ENCODE assay signal across 8 mouse cellular contexts in genomic region chr14:31790797-31791196, GRCm38 (mm10). TPM values are rescaled to one million over a fixed set of nuclear protein-coding genes. Genes with fewer than 3 reads are reported as not detected.
DNase-seq lines count a peak whose midpoint lies in the region; ATAC-seq and TF ChIP-seq lines count a peak whose summit lies in the region.

No protein-coding gene starts in this region.

- H3K4me2 ChIP-seq in forebrain, postnatal 0 days (ENCODE audit: low read depth): no peak overlapping the region
- no peak overlapping the region for H3K4me2 ChIP-seq in forebrain, embryonic 13.5 days

- H3K36me3 ChIP-seq in forebrain, postnatal 0 days (ENCODE audit: insufficient read depth): no peaks in the 10 kb centered on the region
- no peaks in the 10 kb centered on the region for H3K36me3 ChIP-seq in forebrain, embryonic 13.5 days (ENCODE audit: poor library complexity, severe bottlenecking)

- no peak overlapping the region for H3K9ac ChIP-seq in forebrain, postnatal 0 days
- no peak overlapping the region for H3K9ac ChIP-seq in forebrain, embryonic 13.5 days

- WGBS in forebrain, postnatal 0 days: 45% methylated on average over 1 of the region's 1 CpGs
- 60% methylated on average over 1 of the region's 1 CpGs for WGBS in forebrain, embryonic 13.5 days
- 48% methylated on average over 1 of the region's 1 CpGs for WGBS in lung, adult 2 months

- no peak for TF ChIP-seq POLR2A in lung, adult 2 months (IDR thresholded peaks at IDR 0.05; ENCODE audit: borderline replicate concordance, extremely low read depth, low read depth, low read length)

- TF ChIP-seq CTCF in forebrain, postnatal 0 days (IDR thresholded peaks at IDR 0.05; ENCODE audit: low read depth): peak; percentile 68
- peak; percentile 20; the same call in 1 of the 2 replicates for TF ChIP-seq CTCF in lung, adult 2 months (IDR thresholded peaks at IDR 0.05; ENCODE audit: insufficient read depth, low read length)

- peaks cover 5% of the 10 kb centered on the region for H3K4me1 ChIP-seq in forebrain, postnatal 0 days (ENCODE audit: insufficient read depth)
- H3K4me1 ChIP-seq in forebrain, embryonic 13.5 days: peaks cover 15% of the 10 kb centered on the region
- H3K4me1 ChIP-seq in lung, adult 2 months (ENCODE audit: control insufficient read depth, insufficient read depth, low read length): no peaks in the 10 kb centered on the region

- no peak for ATAC-seq in forebrain, postnatal 0 days
- ATAC-seq in forebrain, embryonic 13.5 days: no peak
- peak; percentile 48; the same call in 1 of the 2 replicates for ATAC-seq in neutrophil, adult 5-6 weeks (ENCODE audit: extremely low read depth, insufficient number of reproducible peaks, low FRiP score, poor library complexity, severe bottlenecking)

- H3K27me3 ChIP-seq in forebrain, postnatal 0 days (ENCODE audit: insufficient read depth, low read length): no peaks in the 10 kb centered on the region
- no peaks in the 10 kb centered on the region for H3K27me3 ChIP-seq in forebrain, embryonic 13.5 days

- H3K4me3 ChIP-seq in forebrain, postnatal 0 days (ENCODE audit: low read depth, low read length): no peak overlapping the region
- no peak overlapping the region for H3K4me3 ChIP-seq in forebrain, embryonic 13.5 days
- H3K4me3 ChIP-seq in lung, adult 2 months (replicated peaks; ENCODE audit: extremely low read depth, low read depth, low read length): no peak overlapping the region

- peak; percentile 75 for DNase-seq in forebrain, postnatal 0 days
- no peak for DNase-seq in lung, adult 2 months
- no peak for DNase-seq in lung, postnatal 25 days (ENCODE audit: low spot score)
- DNase-seq in cerebellum, adult 8-10 months: peak; percentile 32
- no peak for DNase-seq in frontal cortex, postnatal 36 days (ENCODE audit: low spot score in 2 of 2)
- no peak for DNase-seq in gastrocnemius, postnatal 10 days

- no peak overlapping the region for H3K27ac ChIP-seq in forebrain, postnatal 0 days (ENCODE audit: low read depth, low read length)
- H3K27ac ChIP-seq in forebrain, embryonic 13.5 days: no peak overlapping the region

- no peaks in the 10 kb centered on the region for H3K9me3 ChIP-seq in forebrain, postnatal 0 days (ENCODE audit: low read length)
- H3K9me3 ChIP-seq in forebrain, embryonic 13.5 days (replicated peaks): no peaks in the 10 kb centered on the region

RNA-seq across cellular contexts. Expression of gene Ankrd28, which starts 39.7 kb away (rescaled TPM):
- total RNA-seq in forebrain, postnatal 0 days (2014; rRNA removed): 27.5 and 29.1 TPM in 2 replicates
- 5.6 and 6.9 TPM in 2 replicates for polyA plus RNA-seq in forebrain, postnatal 0 days (2015; fragmentation: Nextera tagmentation; extraction: Ambion mirVana)
- polyA plus RNA-seq in forebrain, embryonic 13.5 days (2015; fragmentation: Nextera tagmentation; extraction: Ambion mirVana): 10.0 and 11.3 TPM in 2 replicates
- 2.8 and 7.2 TPM in 2 replicates for polyA plus RNA-seq in lung, adult 2 months (2012; rRNA removed)
- 21.4 and 26.0 TPM in 2 replicates for total RNA-seq in neutrophil, adult 5-6 weeks (2017)
- total RNA-seq in gastrocnemius, postnatal 10 days (2021): 10 to 100 TPM; 53.2 to 53.4 TPM

Comparison
In these comparisons a context has a peak if more than half of its experiments do, and no peak if none do; other contexts are left out.
1. DNase-seq: peak in forebrain, postnatal 0 days (single experiment) and cerebellum, adult 8-10 months (single experiment); none in lung, adult 2 months (single experiment), lung, postnatal 25 days (single experiment), frontal cortex, postnatal 36 days (0 of 2) and gastrocnemius, postnatal 10 days (single experiment).